Mouse (Mus musculus) neural tube, embryonic 13.5 days (tissue): Measurements from ENCODE around the gene Ifi27l2b. TPM values are rescaled to one million over a fixed set of nuclear protein-coding genes. Genes with fewer than 3 reads are reported as not detected.

Experiments used
- ATAC-seq: fragments of 200-750 bp; cut with Nextera tagmentation; 2 replicates; pipeline ENCODE4 v1.8.0; 2017; ENCODE audit warnings: low read depth, mild to moderate bottlenecking, moderate TSS enrichment, moderate library complexity
- H3K27ac ChIP-seq: fragments of 300-500 bp; sonication (generic); replicated peaks from 2 replicates; pipeline ENCODE4 v1.5.1; 2015; ENCODE audit warnings: moderate library complexity, mild to moderate bottlenecking, inconsistent platforms
- H3K27me3 ChIP-seq: fragments of 300-500 bp; sonication (generic); 2 replicates; pipeline ENCODE4 v1.6.1; 2015; ENCODE audit warnings: mild to moderate bottlenecking, inconsistent platforms
- H3K36me3 ChIP-seq: fragments of 300-500 bp; sonication (generic); 2 replicates; pipeline ENCODE4 v1.6.1; 2015; ENCODE audit warnings: mild to moderate bottlenecking, inconsistent platforms
- H3K4me1 ChIP-seq: fragments of 300-500 bp; sonication (generic); replicated peaks from 2 replicates; pipeline ENCODE4 v1.6.1; 2015; ENCODE audit warnings: inconsistent platforms
- H3K4me2 ChIP-seq: fragments of 300-500 bp; sonication (generic); 2 replicates; pipeline ENCODE4 v1.6.1; 2015; ENCODE audit warnings: inconsistent platforms, mild to moderate bottlenecking, moderate library complexity
- H3K4me3 ChIP-seq: fragments of 300-500 bp; sonication (generic); 2 replicates; pipeline ENCODE4 v1.5.1; 2015; ENCODE audit warnings: mild to moderate bottlenecking, inconsistent platforms
- H3K9ac ChIP-seq: fragments of 300-500 bp; sonication (generic); 2 replicates; pipeline ENCODE4 v1.6.1; 2015; ENCODE audit warnings: moderate library complexity, mild to moderate bottlenecking, inconsistent platforms
- H3K9me3 ChIP-seq: fragments of 300-500 bp; sonication (generic); 2 replicates; pipeline ENCODE4 v1.6.1; 2016; ENCODE audit warnings: inconsistent platforms
- WGBS: fragments of 180-500 bp; shearing (Covaris S2); methylation state at CpG from one replicate; pipeline ENCODE4 v1.1.7; 2015; 5-methylcytosine and 5-hydroxymethylcytosine counted together
- polyA plus RNA-seq: library from polyadenylated mRNA; unstranded; fragments of >200 nt; fragmentation: Nextera tagmentation; extraction: Ambion mirVana; gene quantifications from 2 replicates; pipeline ENCODE4 v1.2.1, GENCODE M21; 2015

The Ifi27l2b gene
- polyA plus RNA-seq, 1 experiment from 2014 or later = not detected

- Histone ChIP-seq H3K4me2 (no peak overlapping the region), H3K9me3 (no peaks in the 10 kb centered on the region), H3K27me3 (0 out of 2 replicates have a peak, but pooled peaks cover 3% of the 10 kb centered on the region), H3K27ac (no peak overlapping the region), H3K36me3 (no peaks in the 10 kb centered on the region), H3K4me1 (no peaks in the 10 kb centered on the region), H3K4me3 (no peak overlapping the region), H3K9ac (no peak overlapping the region)
- 85% methylated on average over 2 of the region's 2 CpGs for WGBS
- ATAC-seq = no peak
Observed at GRCm38 (mm10) chr12:103433430-103433829, 23.6 kb downstream of the Ifi27l2b start.

GRCm38 (mm10) chr12:103426710-103427109, 30.3 kb downstream of the Ifi27l2b start:
- no peak overlapping the region for H3K4me2 ChIP-seq
- H3K27ac ChIP-seq = no peak overlapping the region
- no peak overlapping the region for H3K9ac ChIP-seq
- peaks cover 33% of the 10 kb centered on the region for H3K4me1 ChIP-seq
- no peak for ATAC-seq
- peaks cover 12% of the 10 kb centered on the region for H3K36me3 ChIP-seq
- H3K27me3 ChIP-seq = 0 out of 2 replicates have a peak, but pooled peaks cover 3% of the 10 kb centered on the region
- no peak overlapping the region for H3K4me3 ChIP-seq
- no peaks in the 10 kb centered on the region for H3K9me3 ChIP-seq
- WGBS = 90% methylated on average over 7 of the region's 7 CpGs

- Histone ChIP-seq H3K27me3 (0 out of 2 replicates have a peak, but pooled peaks cover 3% of the 10 kb centered on the region), H3K9ac (peak within 1 kb of the TSS; percentile 95), H3K4me2 (peak within 1 kb of the TSS; percentile 97), H3K27ac (peak within 1 kb of the TSS; percentile 62), H3K4me3 (peak within 1 kb of the TSS; percentile 96), H3K36me3 (peaks cover 12% of the 10 kb centered on the region), H3K9me3 (no peaks in the 10 kb centered on the region), H3K4me1 (peaks cover 40% of the 10 kb centered on the region)
- WGBS = 1% methylated on average over 33 of the region's 33 CpGs
- peak; percentile 100 for ATAC-seq
Observed at GRCm38 (mm10) chr12:103425729-103426470, 31.1 kb downstream of the Ifi27l2b start, which contains the start of gene Ddx24. Gene Ddx24 (minus strand): TSS chr12:103425830.

GRCm38 (mm10) chr12:103425016-103425728, 31.9 kb downstream of the Ifi27l2b start:
- H3K36me3 ChIP-seq = peaks cover 12% of the 10 kb centered on the region
- H3K4me2 ChIP-seq = peak overlapping the region; percentile 97
- WGBS = 9% methylated on average over 33 of the region's 33 CpGs
- peaks cover 43% of the 10 kb centered on the region for H3K4me1 ChIP-seq
- ATAC-seq = peak; percentile 2
- no peaks in the 10 kb centered on the region for H3K9me3 ChIP-seq
- H3K27ac ChIP-seq = peak overlapping the region; percentile 46
- H3K27me3 ChIP-seq = 0 out of 2 replicates have a peak, but pooled peaks cover 3% of the 10 kb centered on the region
- peak overlapping the region; percentile 95 for H3K9ac ChIP-seq
- peak overlapping the region; percentile 96 for H3K4me3 ChIP-seq

GRCm38 (mm10) chr12:103408144-103408543, 48.9 kb downstream of the Ifi27l2b start:
- peaks cover 98% of the 10 kb centered on the region for H3K36me3 ChIP-seq
- H3K4me2 ChIP-seq = no peak overlapping the region
- no peaks in the 10 kb centered on the region for H3K27me3 ChIP-seq
- no peak overlapping the region for H3K4me3 ChIP-seq
- no peak for ATAC-seq
- no peaks in the 10 kb centered on the region for H3K9me3 ChIP-seq
- no peak overlapping the region for H3K9ac ChIP-seq
- WGBS = 92% methylated on average over 10 of the region's 10 CpGs
- no peaks in the 10 kb centered on the region for H3K4me1 ChIP-seq
- H3K27ac ChIP-seq = no peak overlapping the region

GRCm38 (mm10) chr12:103407720-103408119, 49.3 kb downstream of the Ifi27l2b start, which contains the start of gene 9330161L09Rik:
Gene 9330161L09Rik (minus strand): TSS chr12:103407820.
- no peaks in the 10 kb centered on the region for H3K9me3 ChIP-seq
- no peak within 1 kb of the TSS for H3K27ac ChIP-seq
- no peaks in the 10 kb centered on the region for H3K27me3 ChIP-seq
- H3K4me1 ChIP-seq = no peaks in the 10 kb centered on the region
- 97% methylated on average over 4 of the region's 4 CpGs for WGBS
- H3K4me2 ChIP-seq = no peak within 1 kb of the TSS
- ATAC-seq = no peak
- H3K9ac ChIP-seq = no peak within 1 kb of the TSS
- no peak within 1 kb of the TSS for H3K4me3 ChIP-seq
- peaks cover 98% of the 10 kb centered on the region for H3K36me3 ChIP-seq

- Histone ChIP-seq H3K36me3 (peaks cover 84% of the 10 kb centered on the region), H3K9me3 (no peaks in the 10 kb centered on the region), H3K9ac (no peak overlapping the region), H3K4me2 (no peak overlapping the region), H3K27ac (no peak overlapping the region), H3K4me3 (no peak overlapping the region), H3K27me3 (no peaks in the 10 kb centered on the region), H3K4me1 (no peaks in the 10 kb centered on the region)
- no peak for ATAC-seq
- 91% methylated on average over 18 of the region's 18 CpGs for WGBS
Observed at GRCm38 (mm10) chr12:103404131-103404530, 52.9 kb downstream of the Ifi27l2b start.

Other genes with a start within 250 kb of the Ifi27l2b start
- 2.4 and 3.8 TPM in 2 replicates for gene Prima1, start 215.1 kb downstream of the Ifi27l2b start, polyA plus RNA-seq
- gene Fam181a, start 146.2 kb downstream of the Ifi27l2b start, polyA plus RNA-seq = 8.5 and 10.3 TPM in 2 replicates
- gene Asb2, start 101.2 kb downstream of the Ifi27l2b start, polyA plus RNA-seq = 1.6 and 1.9 TPM in 2 replicates
- gene Otub2, start 68.5 kb downstream of the Ifi27l2b start, polyA plus RNA-seq = 20.8 and 24.2 TPM in 2 replicates
- 0.59 and 0.92 TPM in 2 replicates for gene 9330161L09Rik, start 49.4 kb downstream of the Ifi27l2b start, polyA plus RNA-seq
- 167 and 170 TPM in 2 replicates for gene Ddx24, start 31.4 kb downstream of the Ifi27l2b start, polyA plus RNA-seq
- gene Ifi27, start 23.0 kb downstream of the Ifi27l2b start, polyA plus RNA-seq = 6.2 and 9.4 TPM in 2 replicates
- gene Ifi27l2a, start 13.5 kb downstream of the Ifi27l2b start, polyA plus RNA-seq = 2.0 and 3.4 TPM in 2 replicates
- gene Ppp4r4, start 75.1 kb upstream of the Ifi27l2b start, polyA plus RNA-seq = 1.8 and 2.0 TPM in 2 replicates
- gene Serpina10, start 174.2 kb upstream of the Ifi27l2b start, polyA plus RNA-seq = not detected in 2 replicates
- gene Serpina6, start 200.0 kb upstream of the Ifi27l2b start, polyA plus RNA-seq = 0.35 and 0.36 TPM in 2 replicates
- gene Serpina16, start 218.9 kb upstream of the Ifi27l2b start, polyA plus RNA-seq = not detected in 2 replicates
- gene Serpina1f, start 238.3 kb upstream of the Ifi27l2b start, polyA plus RNA-seq = not detected in 2 replicates